8 mouse cellular contexts compared by ENCODE assay signal in the genomic region with DNA sequence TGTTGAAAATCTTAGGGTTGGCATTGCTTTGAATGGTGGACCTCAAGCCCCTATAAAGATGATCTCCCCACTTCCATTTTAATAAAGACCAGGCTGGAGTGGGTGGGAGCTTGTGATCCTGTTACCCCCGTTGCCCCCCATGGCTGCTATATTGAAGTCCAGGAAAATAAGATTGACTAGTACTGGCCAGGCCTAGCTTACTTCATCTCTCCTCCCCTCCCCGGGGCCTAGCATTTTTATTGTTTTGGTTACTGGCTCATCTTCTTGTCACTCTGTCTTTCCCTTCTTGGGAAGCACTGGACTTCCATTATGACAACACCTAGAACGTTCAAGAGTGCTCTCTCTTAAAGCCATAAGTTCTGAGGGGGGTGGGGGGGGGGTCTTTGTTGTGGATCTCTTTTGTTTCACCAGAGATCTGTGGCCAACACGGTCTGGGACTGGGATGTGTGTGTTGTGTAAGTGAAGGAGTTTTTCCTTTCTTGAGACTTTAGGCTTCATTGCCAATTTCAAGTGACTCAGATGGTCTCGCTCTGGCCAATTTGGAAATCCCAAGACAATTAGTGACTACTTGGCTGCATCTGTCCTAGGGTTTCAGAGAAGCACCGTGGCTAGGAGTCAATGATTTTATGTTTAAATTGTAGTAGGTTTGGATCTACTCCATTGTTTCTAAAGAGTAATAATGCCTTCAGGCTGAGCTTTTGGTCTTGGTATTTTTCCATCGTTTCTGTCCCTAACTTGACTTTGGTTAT. TPM values are rescaled to one million over a fixed set of nuclear protein-coding genes. Genes with fewer than 3 reads are reported as not detected.
DNase-seq lines count a peak whose midpoint lies in the region; ATAC-seq and TF ChIP-seq lines count a peak whose summit lies in the region.

No protein-coding gene starts in this region.

- peak overlapping the region; percentile 92 for H3K9ac ChIP-seq in MEL (ENCODE audit: control insufficient read depth, low read depth, low read length, poor library complexity, severe bottlenecking)
- H3K9ac ChIP-seq in embryonic facial prominence, embryonic 13.5 days, result peak overlapping the region; percentile 98
- H3K9ac ChIP-seq in liver, embryonic 12.5 days, result peak overlapping the region; percentile 89
- peak overlapping the region; percentile 98 for H3K9ac ChIP-seq in neural tube, embryonic 13.5 days

- no peak overlapping the region; the same call in 1 of the 2 replicates for H3K27ac ChIP-seq in MEL (ENCODE audit: control insufficient read depth, low read depth, low read length)
- peak overlapping the region; percentile 95 for H3K27ac ChIP-seq in embryonic facial prominence, embryonic 13.5 days
- peak overlapping the region; percentile 86; the same call in 1 of the 2 replicates for H3K27ac ChIP-seq in liver, embryonic 12.5 days
- H3K27ac ChIP-seq in neural tube, embryonic 13.5 days (replicated peaks), result peak overlapping the region; percentile 98

- H3K9me3 ChIP-seq in MEL (replicated peaks; ENCODE audit: insufficient read depth, low read length), result no peaks in the 10 kb centered on the region
- no peaks in the 10 kb centered on the region for H3K9me3 ChIP-seq in embryonic facial prominence, embryonic 13.5 days
- H3K9me3 ChIP-seq in liver, embryonic 12.5 days (replicated peaks), result no peaks in the 10 kb centered on the region
- no peaks in the 10 kb centered on the region for H3K9me3 ChIP-seq in neural tube, embryonic 13.5 days

- H3K79me2 ChIP-seq in MEL (ENCODE audit: control insufficient read depth, insufficient read depth, low read length, poor library complexity), result peaks cover 25% of the 10 kb centered on the region

- no peaks in the 10 kb centered on the region for H3K27me3 ChIP-seq in MEL (ENCODE audit: control insufficient read depth in 1 of 2, insufficient read depth in 2 of 2, low read length in 2 of 2)
- no peaks in the 10 kb centered on the region for H3K27me3 ChIP-seq in embryonic facial prominence, embryonic 13.5 days
- no peaks in the 10 kb centered on the region for H3K27me3 ChIP-seq in liver, embryonic 12.5 days (replicated peaks)
- H3K27me3 ChIP-seq in neural tube, embryonic 13.5 days, result no peaks in the 10 kb centered on the region

- no peak for TF ChIP-seq EP300 in MEL (IDR thresholded peaks at IDR 0.05; ENCODE audit: low read depth in 1 of 2, low read length in 2 of 2)

- peaks cover 0 to 14% of the 10 kb centered on the region in 2 experiments; a peak in 3 of 4 replicates for H3K36me3 ChIP-seq in MEL (ENCODE audit: control insufficient read depth in 1 of 2, insufficient read depth in 2 of 2, low read length in 2 of 2)
- H3K36me3 ChIP-seq in embryonic facial prominence, embryonic 13.5 days, result no peaks in the 10 kb centered on the region
- no peaks in the 10 kb centered on the region for H3K36me3 ChIP-seq in liver, embryonic 12.5 days
- no peaks in the 10 kb centered on the region for H3K36me3 ChIP-seq in neural tube, embryonic 13.5 days

- no peak for ATAC-seq in cerebellum, adult (ENCODE audit: insufficient number of reproducible peaks, low FRiP score, low TSS enrichment)
- ATAC-seq in embryonic facial prominence, embryonic 13.5 days (ENCODE audit: insufficient number of reproducible peaks, insufficient read depth, low FRiP score, low TSS enrichment, low read depth), result no peak
- peak; percentile 16; the same call in 1 of the 2 replicates for ATAC-seq in liver, embryonic 12.5 days
- ATAC-seq in neural tube, embryonic 13.5 days (ENCODE audit: low read depth), result peak; percentile 49

- no peak for TF ChIP-seq RAD21 in MEL (IDR thresholded peaks at IDR 0.05; ENCODE audit: low read depth, low read length)

- H3K4me2 ChIP-seq in embryonic facial prominence, embryonic 13.5 days, result peak overlapping the region; percentile 71
- peak overlapping the region; percentile 79 for H3K4me2 ChIP-seq in liver, embryonic 12.5 days
- H3K4me2 ChIP-seq in neural tube, embryonic 13.5 days, result peak overlapping the region; percentile 69

- WGBS in embryonic facial prominence, embryonic 13.5 days, result 25% methylated on average over 7 of the region's 7 CpGs
- WGBS in liver, embryonic 12.5 days (ENCODE audit: insufficient replicate concordance), result 35% methylated on average over 7 of the region's 7 CpGs
- 20% methylated on average over 7 of the region's 7 CpGs for WGBS in neural tube, embryonic 13.5 days

- DNase-seq in cerebellum, adult 18-20 months, result peak; percentile 18 to 26
- peak; percentile 40 for DNase-seq in MEL (ENCODE audit: low read depth, low spot score)
- peak; percentile 40 to 48 for DNase-seq in heart, postnatal 10 days
- DNase-seq in ovary, postnatal 10 days (ENCODE audit: low spot score), result no peak

- intact Hi-C loops in heart, postnatal 10 days (cut with DNase I), result no loop called here

- TF ChIP-seq CTCF in MEL (IDR thresholded peaks at IDR 0.05 in 2 of 3, conservative IDR thresholded peaks at IDR 0.05 in 1 of 3; ENCODE audit: control insufficient read depth in 1 of 3, insufficient read depth in 1 of 3, low read depth in 2 of 3, low read length in 3 of 3, poor library complexity in 1 of 3, severe bottlenecking in 1 of 3), result no peak

- peak overlapping the region; percentile 82 to 96 for H3K4me3 ChIP-seq in MEL (ENCODE audit: control insufficient read depth in 1 of 2, insufficient read depth in 1 of 2, low read depth in 2 of 2, low read length in 2 of 2)
- peak overlapping the region; percentile 93 for H3K4me3 ChIP-seq in embryonic facial prominence, embryonic 13.5 days
- H3K4me3 ChIP-seq in liver, embryonic 12.5 days, result peak overlapping the region; percentile 84
- peak overlapping the region; percentile 71 for H3K4me3 ChIP-seq in neural tube, embryonic 13.5 days

- peaks cover 0 to 11% of the 10 kb centered on the region in 2 experiments; a peak in 1 of 4 replicates for H3K4me1 ChIP-seq in MEL (ENCODE audit: control insufficient read depth in 1 of 2, insufficient read depth in 2 of 2, low read length in 2 of 2)
- peaks cover 19% of the 10 kb centered on the region for H3K4me1 ChIP-seq in embryonic facial prominence, embryonic 13.5 days
- H3K4me1 ChIP-seq in liver, embryonic 12.5 days, result peaks cover 37% of the 10 kb centered on the region
- peaks cover 41% of the 10 kb centered on the region for H3K4me1 ChIP-seq in neural tube, embryonic 13.5 days (replicated peaks)

- no peak for TF ChIP-seq POLR2A in MEL (IDR thresholded peaks at IDR 0.05; ENCODE audit: control insufficient read depth in 1 of 2, insufficient read depth in 1 of 2, low read depth in 1 of 2, low read length in 2 of 2, poor library complexity in 1 of 2)

TF ChIP-seq in MEL, 35 proteins besides CTCF, POLR2A, EP300 and RAD21:
- no peak for TF ChIP-seq CHD2 (IDR thresholded peaks at IDR 0.05; ENCODE audit: low read length)

RNA-seq across cellular contexts. Expression of a gene that starts 1.0 kb away (rescaled TPM):
- 15.1 and 22.2 TPM in 2 replicates for total RNA-seq in MEL (2012; rRNA removed)
- polyA plus RNA-seq in MEL (2012; ENCODE audit: insufficient read depth in 1 of 2, insufficient read length in 2 of 2, low read depth in 1 of 2, low replicate concordance in 2 of 2, missing spikeins in 1 of 2), result 10 to 100 TPM; 20.4 to 30.6 TPM
- 41.6 and 42.0 TPM in 2 replicates for polyA plus RNA-seq in embryonic facial prominence, embryonic 13.5 days (2015; fragmentation: Nextera tagmentation; extraction: Ambion mirVana)
- total RNA-seq in heart, postnatal 10 days (2021), result 10 to 100 TPM; 56.6 to 58.2 TPM
- polyA plus RNA-seq in liver, embryonic 12.5 days (2016; fragmentation: Nextera tagmentation; extraction: Ambion mirVana), result 21.6 and 22.1 TPM in 2 replicates
- polyA plus RNA-seq in neural tube, embryonic 13.5 days (2015; fragmentation: Nextera tagmentation; extraction: Ambion mirVana), result 43.7 and 47.5 TPM in 2 replicates

RNA-seq across cellular contexts. Expression of a gene that starts 19.7 kb away (rescaled TPM):
- total RNA-seq in MEL (2012; rRNA removed), result not detected in 2 replicates
- polyA plus RNA-seq in MEL (2012; ENCODE audit: insufficient read depth in 1 of 2, insufficient read length in 2 of 2, low read depth in 1 of 2, low replicate concordance in 2 of 2, missing spikeins in 1 of 2), result not detected
- polyA plus RNA-seq in embryonic facial prominence, embryonic 13.5 days (2015; fragmentation: Nextera tagmentation; extraction: Ambion mirVana), result 0.25 TPM in 1 of 2 replicates, not detected in the other
- 1 to 10 TPM in 1 of 2 experiments, under 1 TPM in 1; 0.64 to 1.1 TPM for total RNA-seq in heart, postnatal 10 days (2021)
- not detected in 2 replicates for polyA plus RNA-seq in liver, embryonic 12.5 days (2016; fragmentation: Nextera tagmentation; extraction: Ambion mirVana)
- polyA plus RNA-seq in neural tube, embryonic 13.5 days (2015; fragmentation: Nextera tagmentation; extraction: Ambion mirVana), result 30.9 and 33.5 TPM in 2 replicates

Comparison
In these comparisons a context has a peak if more than half of its experiments do, and no peak if none do; other contexts are left out.
1. ATAC-seq: peak in liver, embryonic 12.5 days (single experiment) and neural tube, embryonic 13.5 days (single experiment); none in cerebellum, adult (single experiment) and embryonic facial prominence, embryonic 13.5 days (single experiment).
2. RNA of a gene that starts 19.7 kb away (polyA plus RNA-seq): 30.9 to 33.5 TPM in neural tube, embryonic 13.5 days; 0.25 TPM in embryonic facial prominence, embryonic 13.5 days, not detected in MEL and not detected in liver, embryonic 12.5 days; every median in the first group is over 10 times any median in the second.
3. Peak in every context shown above with its lines, with median percentiles within 50 percentile points of each other: H3K4me3 ChIP-seq, H3K9ac ChIP-seq and H3K4me2 ChIP-seq.